Comparison of ENCODE assay signal across 10 mouse cellular contexts in the genomic region with DNA sequence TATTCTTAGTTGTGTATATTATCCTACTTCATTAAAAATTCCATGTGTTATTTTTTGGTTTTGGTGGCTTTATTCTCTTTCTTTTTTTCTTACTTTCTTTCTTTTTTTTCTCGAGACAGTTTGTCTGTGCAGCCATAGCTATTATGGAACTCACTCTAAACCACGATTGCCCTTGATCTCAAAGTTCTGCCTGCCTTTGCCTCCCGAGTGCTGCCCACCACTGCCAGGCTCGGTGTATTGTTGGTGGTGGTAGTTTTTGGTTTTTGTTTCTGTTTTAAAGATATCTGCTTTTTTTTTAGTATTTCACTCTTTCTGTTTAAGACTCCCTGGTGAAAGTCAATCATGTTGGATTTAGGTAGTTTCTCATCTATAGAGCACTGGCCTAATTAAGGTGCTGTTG. TPM values are rescaled to one million over a fixed set of nuclear protein-coding genes. Genes with fewer than 3 reads are reported as not detected.
DNase-seq lines count a peak whose midpoint lies in the region; ATAC-seq and TF ChIP-seq lines count a peak whose summit lies in the region.
"Had no signal": no experiment of that assay in that cellular context is flagged by ENCODE, and none has a peak within 500 bp of the region (broad histone marks: within the 10 kb centered on the region; RNA-seq: fewer than 3 reads in every experiment).

No protein-coding gene starts in this region.

- DNase-seq in kidney, postnatal 36 days = no peak
- DNase-seq in retina, postnatal 1 day = no peak
- no peak for DNase-seq in kidney, postnatal 25 days
- DNase-seq: gastrocnemius, postnatal 36 days; right cerebral cortex, postnatal 4 days had no signal

- no peaks in the 10 kb centered on the region for H3K9me3 ChIP-seq in kidney, embryonic 15.5 days (replicated peaks)
- no peaks in the 10 kb centered on the region for H3K9me3 ChIP-seq in hindbrain, embryonic 16.5 days (ENCODE audit: control insufficient read depth, low read length)
- H3K9me3 ChIP-seq in midbrain, embryonic 16.5 days (replicated peaks; ENCODE audit: control insufficient read depth, low read length, poor library complexity, severe bottlenecking) = no peaks in the 10 kb centered on the region

- peak overlapping the region; percentile 65; the same call in 1 of the 2 replicates for H3K4me3 ChIP-seq in kidney, embryonic 15.5 days (replicated peaks)
- H3K4me3 ChIP-seq in bone marrow macrophage, adult 2 months (ENCODE audit: insufficient read depth, low read length) = peak overlapping the region; percentile 67
- no peak overlapping the region for H3K4me3 ChIP-seq in hindbrain, embryonic 16.5 days (ENCODE audit: low read length)
- H3K4me3 ChIP-seq in midbrain, embryonic 16.5 days (ENCODE audit: low read depth, low read length) = no peak overlapping the region

- H3K27me3 ChIP-seq in kidney, embryonic 15.5 days = peaks cover 15% of the 10 kb centered on the region
- peaks cover 2% of the 10 kb centered on the region for H3K27me3 ChIP-seq in hindbrain, embryonic 16.5 days (replicated peaks; ENCODE audit: control insufficient read depth, insufficient read depth, low read length)
- H3K27me3 ChIP-seq in midbrain, embryonic 16.5 days (ENCODE audit: control insufficient read depth, insufficient read depth, low read depth, low read length) = peaks cover 7% of the 10 kb centered on the region

- H3K4me2 ChIP-seq in kidney, embryonic 15.5 days = peak overlapping the region; percentile 77
- peak overlapping the region; percentile 65; the same call in 1 of the 2 replicates for H3K4me2 ChIP-seq in hindbrain, embryonic 16.5 days (ENCODE audit: low read length)
- H3K4me2 ChIP-seq in midbrain, embryonic 16.5 days (ENCODE audit: low read length) = peak overlapping the region; percentile 86

- 0 out of 2 replicates have a peak, but pooled peaks cover 2% of the 10 kb centered on the region for H3K36me3 ChIP-seq in kidney, embryonic 15.5 days
- no peaks in the 10 kb centered on the region for H3K36me3 ChIP-seq in hindbrain, embryonic 16.5 days (ENCODE audit: control insufficient read depth, insufficient read depth, low read length)
- H3K36me3 ChIP-seq in midbrain, embryonic 16.5 days (ENCODE audit: control insufficient read depth, insufficient read depth, low read length) = no peaks in the 10 kb centered on the region

- peak overlapping the region; percentile 75; the same call in 1 of the 2 replicates for H3K9ac ChIP-seq in kidney, embryonic 15.5 days
- H3K9ac ChIP-seq in hindbrain, embryonic 16.5 days (ENCODE audit: low read depth, low read length) = no peak overlapping the region
- H3K9ac ChIP-seq in midbrain, embryonic 16.5 days (ENCODE audit: low read depth, low read length) = no peak overlapping the region

- H3K4me1 ChIP-seq in kidney, embryonic 15.5 days = peaks cover 10% of the 10 kb centered on the region
- H3K4me1 ChIP-seq in bone marrow macrophage, adult 2 months (ENCODE audit: control insufficient read depth, insufficient read depth, low read length) = peaks cover 18% of the 10 kb centered on the region
- H3K4me1 ChIP-seq in hindbrain, embryonic 16.5 days (ENCODE audit: control insufficient read depth, insufficient read depth, low read depth, low read length) = peaks cover 11% of the 10 kb centered on the region
- H3K4me1 ChIP-seq in midbrain, embryonic 16.5 days (ENCODE audit: control insufficient read depth, insufficient read depth, low read length) = peaks cover 10% of the 10 kb centered on the region

- no peak overlapping the region for H3K27ac ChIP-seq in kidney, embryonic 15.5 days
- H3K27ac ChIP-seq in bone marrow macrophage, adult 2 months (ENCODE audit: insufficient read depth, low read depth, low read length) = no peak overlapping the region
- H3K27ac ChIP-seq in hindbrain, embryonic 16.5 days (ENCODE audit: low read depth, low read length) = no peak overlapping the region
- H3K27ac ChIP-seq in midbrain, embryonic 16.5 days (ENCODE audit: low read length) = no peak overlapping the region

- 76% methylated on average over 4 of the region's 4 CpGs for WGBS in kidney, embryonic 15.5 days
- 90% methylated on average over 4 of the region's 4 CpGs for WGBS in hindbrain, embryonic 16.5 days
- 84% methylated on average over 4 of the region's 4 CpGs for WGBS in midbrain, embryonic 16.5 days

- no peak for TF ChIP-seq POLR2A in bone marrow macrophage, adult 2 months (IDR thresholded peaks at IDR 0.05; ENCODE audit: borderline replicate concordance, low read depth, low read length)

- no peak for TF ChIP-seq CTCF in bone marrow macrophage, adult 2 months (IDR thresholded peaks at IDR 0.05; ENCODE audit: low read depth, low read length)

- ATAC-seq in kidney, embryonic 15.5 days (replicated peaks; ENCODE audit: low FRiP score) = no peak
- ATAC-seq in hindbrain, embryonic 16.5 days = no peak
- no peak for ATAC-seq in midbrain, embryonic 16.5 days
- no peak for ATAC-seq in inflammation-experienced regulatory T-cells, adult 6 months

RNA-seq across cellular contexts. Expression of a gene that starts 1.2 kb away (rescaled TPM):
- 42.6 and 43.6 TPM in 2 replicates for polyA plus RNA-seq in kidney, embryonic 15.5 days (2015; fragmentation: Nextera tagmentation; extraction: Ambion mirVana)
- polyA plus RNA-seq in bone marrow macrophage, adult 2 months (2012; ENCODE audit: insufficient read depth, insufficient read length, missing spikeins) = 112 and 116 TPM in 2 replicates
- polyA plus RNA-seq in hindbrain, embryonic 16.5 days (2015; fragmentation: Nextera tagmentation; extraction: Ambion mirVana) = 28.7 and 31.7 TPM in 2 replicates
- 29.5 and 29.6 TPM in 2 replicates for polyA plus RNA-seq in midbrain, embryonic 16.5 days (2015; fragmentation: Nextera tagmentation; extraction: Ambion mirVana)
- 10 to 100 TPM; 36.8 to 44.7 (median 42.2) TPM for polyA plus RNA-seq in inflammation-experienced regulatory T-cells, adult 6 months (2017; shearing (Covaris generic))

RNA-seq across cellular contexts. Expression of a gene that starts 32.2 kb away (rescaled TPM):
- 54.4 and 57.2 TPM in 2 replicates for polyA plus RNA-seq in kidney, embryonic 15.5 days (2015; fragmentation: Nextera tagmentation; extraction: Ambion mirVana)
- 17.8 and 18.5 TPM in 2 replicates for polyA plus RNA-seq in bone marrow macrophage, adult 2 months (2012; ENCODE audit: insufficient read depth, insufficient read length, missing spikeins)
- polyA plus RNA-seq in hindbrain, embryonic 16.5 days (2015; fragmentation: Nextera tagmentation; extraction: Ambion mirVana) = 35.5 and 38.6 TPM in 2 replicates
- 39.2 and 43.3 TPM in 2 replicates for polyA plus RNA-seq in midbrain, embryonic 16.5 days (2015; fragmentation: Nextera tagmentation; extraction: Ambion mirVana)
- polyA plus RNA-seq in inflammation-experienced regulatory T-cells, adult 6 months (2017; shearing (Covaris generic)) = 10 to 100 TPM; 53.4 to 72.2 (median 57.8) TPM

Comparison
In these comparisons a context has a peak if more than half of its experiments do, and no peak if none do; other contexts are left out.
1. H3K4me3 ChIP-seq: peak in kidney, embryonic 15.5 days (single experiment) and bone marrow macrophage, adult 2 months (single experiment); none in hindbrain, embryonic 16.5 days (single experiment) and midbrain, embryonic 16.5 days (single experiment).
2. Peak in every context shown above with its lines, with median percentiles within 50 percentile points of each other: H3K4me2 ChIP-seq.